Comparison of ENCODE assay signal across 26 mouse cellular contexts in the genomic region with DNA sequence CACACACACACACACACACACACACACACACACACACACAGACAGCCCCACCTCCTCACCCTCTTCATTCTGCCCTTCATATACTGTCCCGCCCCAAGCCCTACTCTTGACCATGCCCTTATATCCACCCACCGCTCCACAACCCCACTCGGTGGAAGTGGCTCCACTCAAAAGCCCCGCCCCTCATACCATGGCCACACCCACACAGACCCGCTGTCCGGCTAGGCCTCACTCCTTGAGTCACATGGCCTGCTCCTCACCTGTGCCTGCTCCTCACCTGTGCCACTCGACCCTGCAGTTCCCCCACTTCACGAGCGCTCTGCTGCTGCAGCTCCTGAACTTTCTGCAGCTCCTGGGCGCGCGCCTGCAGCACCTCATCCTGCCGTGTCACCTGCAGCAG. TPM values are rescaled to one million over a fixed set of nuclear protein-coding genes. Genes with fewer than 3 reads are reported as not detected.
A peak's percentile ranks its signal among the peaks of the same experiment; 100 is the strongest.
DNase-seq lines count a peak whose midpoint lies in the region; ATAC-seq and TF ChIP-seq lines count a peak whose summit lies in the region.
"Had no signal": no experiment of that assay in that cellular context is flagged by ENCODE, and none has a peak within 500 bp of the region (broad histone marks: within the 10 kb centered on the region; RNA-seq: fewer than 3 reads in every experiment).

No protein-coding gene starts in this region.

- no peak overlapping the region for H3K4me3 ChIP-seq in heart, embryonic 11.5 days (ENCODE audit: low read depth, low read length)
- H3K4me3 ChIP-seq in E14TG2a.4 (replicated peaks; ENCODE audit: low read length): peak overlapping the region; percentile 63; the same call in 1 of the 2 replicates
- no peak overlapping the region for H3K4me3 ChIP-seq in lung, postnatal 0 days (ENCODE audit: low read depth, low read length)
- H3K4me3 ChIP-seq in kidney, embryonic 16.5 days (ENCODE audit: low read length): no peak overlapping the region
- H3K4me3 ChIP-seq in liver, embryonic 12.5 days: no peak overlapping the region
- H3K4me3 ChIP-seq: embryonic facial prominence, embryonic 12.5 days; forebrain, embryonic 12.5 days; hindbrain, embryonic 13.5 days had no signal

- no peak overlapping the region for H3K4me2 ChIP-seq in heart, embryonic 11.5 days
- no peak overlapping the region for H3K4me2 ChIP-seq in lung, postnatal 0 days (replicated peaks; ENCODE audit: low read depth, low read length)
- no peak overlapping the region for H3K4me2 ChIP-seq in kidney, embryonic 16.5 days (replicated peaks; ENCODE audit: low read depth, low read length)
- no peak overlapping the region for H3K4me2 ChIP-seq in liver, embryonic 12.5 days
- H3K4me2 ChIP-seq: embryonic facial prominence, embryonic 12.5 days; forebrain, embryonic 12.5 days; hindbrain, embryonic 13.5 days; midbrain, embryonic 11.5 days had no signal

- no peaks in the 10 kb centered on the region for H3K9me3 ChIP-seq in heart, embryonic 11.5 days (replicated peaks; ENCODE audit: control insufficient read depth, low read length)
- no peaks in the 10 kb centered on the region for H3K9me3 ChIP-seq in E14TG2a.4 (ENCODE audit: low read length)
- H3K9me3 ChIP-seq in lung, postnatal 0 days (ENCODE audit: low read length): no peaks in the 10 kb centered on the region
- no peaks in the 10 kb centered on the region for H3K9me3 ChIP-seq in kidney, embryonic 16.5 days (ENCODE audit: low read length)
- H3K9me3 ChIP-seq in liver, embryonic 12.5 days (replicated peaks): no peaks in the 10 kb centered on the region
- H3K9me3 ChIP-seq: embryonic facial prominence, embryonic 12.5 days; forebrain, embryonic 12.5 days; hindbrain, embryonic 13.5 days had no signal

- TF ChIP-seq CTCF in E14TG2a.4 (conservative IDR thresholded peaks at IDR 0.05; ENCODE audit: low read length): no peak
- TF ChIP-seq CTCF in lung, postnatal 0 days (IDR thresholded peaks at IDR 0.05): no peak

- no peaks in the 10 kb centered on the region for H3K36me3 ChIP-seq in heart, embryonic 11.5 days (ENCODE audit: control insufficient read depth, insufficient read depth, low read length)
- no peaks in the 10 kb centered on the region; the same call in 1 of the 2 replicates for H3K36me3 ChIP-seq in E14TG2a.4 (ENCODE audit: insufficient read depth, low read length)
- H3K36me3 ChIP-seq in lung, postnatal 0 days (ENCODE audit: insufficient read depth, low read length): 0 out of 2 replicates have a peak, but pooled peaks cover 6% of the 10 kb centered on the region
- H3K36me3 ChIP-seq in kidney, embryonic 16.5 days (ENCODE audit: insufficient read depth, low read length): no peaks in the 10 kb centered on the region
- no peaks in the 10 kb centered on the region for H3K36me3 ChIP-seq in liver, embryonic 12.5 days
- H3K36me3 ChIP-seq: embryonic facial prominence, embryonic 12.5 days; forebrain, embryonic 12.5 days; hindbrain, embryonic 13.5 days had no signal

- TF ChIP-seq EP300 in lung, postnatal 0 days (IDR thresholded peaks at IDR 0.05): no peak

- WGBS in heart, embryonic 11.5 days (ENCODE audit: insufficient replicate concordance): 61% methylated on average over 13 of the region's 13 CpGs
- WGBS in lung, postnatal 0 days: 47% methylated on average over 13 of the region's 13 CpGs
- WGBS in kidney, embryonic 16.5 days: 77% methylated on average over 13 of the region's 13 CpGs
- WGBS in liver, embryonic 12.5 days (ENCODE audit: insufficient replicate concordance): 54% methylated on average over 13 of the region's 13 CpGs

- no peak overlapping the region for H3K9ac ChIP-seq in heart, embryonic 11.5 days (ENCODE audit: low read depth, low read length)
- no peak overlapping the region for H3K9ac ChIP-seq in lung, postnatal 0 days (replicated peaks; ENCODE audit: low read depth)
- H3K9ac ChIP-seq in kidney, embryonic 16.5 days (replicated peaks; ENCODE audit: low read length): no peak overlapping the region
- no peak overlapping the region for H3K9ac ChIP-seq in liver, embryonic 12.5 days
- H3K9ac ChIP-seq: embryonic facial prominence, embryonic 12.5 days; forebrain, embryonic 12.5 days; hindbrain, embryonic 13.5 days; liver, embryonic 14.5 days had no signal

- H3K27me3 ChIP-seq in heart, embryonic 11.5 days (ENCODE audit: control insufficient read depth, insufficient read depth, low read length): peaks cover 26% of the 10 kb centered on the region
- H3K27me3 ChIP-seq in E14TG2a.4 (ENCODE audit: insufficient read depth, low read length): peaks cover 3% of the 10 kb centered on the region; the same call in 1 of the 2 replicates
- H3K27me3 ChIP-seq in lung, postnatal 0 days (replicated peaks; ENCODE audit: insufficient read depth, low read length): no peaks in the 10 kb centered on the region
- no peaks in the 10 kb centered on the region for H3K27me3 ChIP-seq in kidney, embryonic 16.5 days (ENCODE audit: insufficient read depth, low read length)
- H3K27me3 ChIP-seq in liver, embryonic 12.5 days (replicated peaks): peaks cover 45% of the 10 kb centered on the region

- H3K27ac ChIP-seq in heart, embryonic 11.5 days (ENCODE audit: low read depth, low read length): no peak overlapping the region
- H3K27ac ChIP-seq in lung, postnatal 0 days (ENCODE audit: low read length): no peak overlapping the region
- no peak overlapping the region for H3K27ac ChIP-seq in kidney, embryonic 16.5 days (ENCODE audit: low read length)
- H3K27ac ChIP-seq in liver, embryonic 12.5 days: no peak overlapping the region
- H3K27ac ChIP-seq: embryonic facial prominence, embryonic 12.5 days; forebrain, embryonic 12.5 days; hindbrain, embryonic 13.5 days; liver, embryonic 14.5 days had no signal

- no peak for DNase-seq in heart, adult 8-10 months (ENCODE audit: low spot score)
- peak; percentile 85 for DNase-seq in lung, postnatal 0 days (ENCODE audit: low spot score)
- no peak for DNase-seq in adrenal gland, postnatal 25 days
- DNase-seq: adrenal gland, postnatal 14 days; cerebellum, adult 9-10 months; gastrocnemius, postnatal 36 days; heart, postnatal 10 days; kidney, postnatal 36 days; layer of hippocampus, postnatal 36 days; thymus, adult 2 months had no signal

- ATAC-seq in heart, embryonic 11.5 days (replicated peaks; ENCODE audit: insufficient number of reproducible peaks, low FRiP score, low TSS enrichment): peak; percentile 31; the same call in 1 of the 2 replicates
- 0 out of 2 replicates have a peak, but pooled peaks have one; percentile 25 for ATAC-seq in erythroid progenitor cell, adult 5-6 weeks (replicated peaks; ENCODE audit: low FRiP score, poor library complexity, severe bottlenecking)
- ATAC-seq in lung, postnatal 0 days: peak; percentile 94
- no peak for ATAC-seq in kidney, embryonic 16.5 days (ENCODE audit: low FRiP score, low TSS enrichment)
- ATAC-seq in liver, embryonic 12.5 days: no peak
- ATAC-seq: CD4-positive, CD25-positive, alpha-beta regulatory T cell, adult 4 months had no signal

- H3K4me1 ChIP-seq in heart, embryonic 11.5 days (ENCODE audit: control insufficient read depth, insufficient read depth, low read length): no peaks in the 10 kb centered on the region
- H3K4me1 ChIP-seq in E14TG2a.4 (replicated peaks; ENCODE audit: low read depth, low read length): peaks cover 65% of the 10 kb centered on the region
- H3K4me1 ChIP-seq in lung, postnatal 0 days (ENCODE audit: insufficient read depth, low read depth, low read length): no peaks in the 10 kb centered on the region
- H3K4me1 ChIP-seq in kidney, embryonic 16.5 days (ENCODE audit: insufficient read depth, low read length): no peaks in the 10 kb centered on the region
- H3K4me1 ChIP-seq in liver, embryonic 12.5 days: no peaks in the 10 kb centered on the region
- H3K4me1 ChIP-seq: forebrain, embryonic 12.5 days; hindbrain, embryonic 13.5 days had no signal

RNA-seq across cellular contexts. Expression of a gene that starts 40.0 kb away (rescaled TPM):
- polyA plus RNA-seq in heart, embryonic 11.5 days (2014; fragmentation: Nextera tagmentation; extraction: Ambion mirVana): 0.07 and 0.23 TPM in 2 replicates
- 1 to 10 TPM; 2.7 to 4.0 (median 2.7) TPM for total RNA-seq in heart, adult 8-10 months (2022)
- total RNA-seq in erythroid progenitor cell, adult 5-6 weeks (2015; ENCODE audit: low replicate concordance): not detected in 2 replicates
- not detected in 2 replicates for total RNA-seq in erythroid progenitor cell, adult 5-6 weeks (2017; ENCODE audit: low replicate concordance)
- 3.8 TPM in 2 replicates for polyA plus RNA-seq in lung, postnatal 0 days (2015; fragmentation: Nextera tagmentation; extraction: Ambion mirVana)
- 5.9 and 6.0 TPM in 2 replicates for total RNA-seq in adrenal gland, postnatal 25 days (2021)
- polyA plus RNA-seq in kidney, embryonic 16.5 days (2015; fragmentation: Nextera tagmentation; extraction: Ambion mirVana): 0.11 and 0.14 TPM in 2 replicates
- 0.13 and 0.24 TPM in 2 replicates for polyA plus RNA-seq in liver, embryonic 12.5 days (2016; fragmentation: Nextera tagmentation; extraction: Ambion mirVana)
- total RNA-seq: MEL had no signal

RNA-seq across cellular contexts. Expression of a gene that starts 40.2 kb away (rescaled TPM):
- polyA plus RNA-seq in heart, embryonic 11.5 days (2014; fragmentation: Nextera tagmentation; extraction: Ambion mirVana): 0.31 and 0.56 TPM in 2 replicates
- 100 to 1,000 TPM in 1 of 4 experiments, 10 to 100 TPM in 3; 88.0 to 111 (median 88.2) TPM for total RNA-seq in heart, adult 8-10 months (2022)
- total RNA-seq in erythroid progenitor cell, adult 5-6 weeks (2015; ENCODE audit: low replicate concordance): not detected in 2 replicates
- total RNA-seq in erythroid progenitor cell, adult 5-6 weeks (2017; ENCODE audit: low replicate concordance): 0.08 TPM in 1 of 2 replicates, not detected in the other
- polyA plus RNA-seq in lung, postnatal 0 days (2015; fragmentation: Nextera tagmentation; extraction: Ambion mirVana): 202 and 215 TPM in 2 replicates
- 2.8 and 4.3 TPM in 2 replicates for total RNA-seq in adrenal gland, postnatal 25 days (2021)
- polyA plus RNA-seq in kidney, embryonic 16.5 days (2015; fragmentation: Nextera tagmentation; extraction: Ambion mirVana): 1.7 and 2.0 TPM in 2 replicates
- polyA plus RNA-seq in liver, embryonic 12.5 days (2016; fragmentation: Nextera tagmentation; extraction: Ambion mirVana): 0.13 and 0.35 TPM in 2 replicates
- total RNA-seq: megakaryocyte progenitor cell, adult 5-6 weeks; monocyte, adult 5-6 weeks; neutrophil, adult 5-6 weeks had no signal
- polyA plus RNA-seq: CD4-positive, CD25-positive, alpha-beta regulatory T cell, adult 4 months had no signal

RNA-seq across cellular contexts. Expression of a gene that starts 58.3 kb away (rescaled TPM):
- polyA plus RNA-seq in heart, embryonic 11.5 days (2014; fragmentation: Nextera tagmentation; extraction: Ambion mirVana): 0.70 TPM in 1 of 2 replicates, not detected in the other
- total RNA-seq in heart, adult 8-10 months (2022): 1 to 10 TPM in 1 of 4 experiments, under 1 TPM in 3; 0.28 to 1.9 (median 0.37) TPM
- total RNA-seq in erythroid progenitor cell, adult 5-6 weeks (2015; ENCODE audit: low replicate concordance): 55.5 and 84.3 TPM in 2 replicates
- 12.2 and 12.7 TPM in 2 replicates for total RNA-seq in erythroid progenitor cell, adult 5-6 weeks (2017; ENCODE audit: low replicate concordance)
- 824 and 832 TPM in 2 replicates for polyA plus RNA-seq in lung, postnatal 0 days (2015; fragmentation: Nextera tagmentation; extraction: Ambion mirVana)
- 0.88 TPM in 1 of 2 replicates, not detected in the other for total RNA-seq in adrenal gland, postnatal 25 days (2021)
- 70.0 and 83.8 TPM in 2 replicates for polyA plus RNA-seq in kidney, embryonic 16.5 days (2015; fragmentation: Nextera tagmentation; extraction: Ambion mirVana)
- polyA plus RNA-seq in liver, embryonic 12.5 days (2016; fragmentation: Nextera tagmentation; extraction: Ambion mirVana): 2.5 and 3.1 TPM in 2 replicates
- total RNA-seq: left cerebral cortex, postnatal 14 days; MEL had no signal

Comparison
In these comparisons a context has a peak if more than half of its experiments do, and no peak if none do; other contexts are left out.
1. ATAC-seq: peak in heart, embryonic 11.5 days (single experiment), erythroid progenitor cell, adult 5-6 weeks (single experiment) and lung, postnatal 0 days (single experiment); none in kidney, embryonic 16.5 days (single experiment) and liver, embryonic 12.5 days (single experiment).
2. RNA of a gene that starts 40.2 kb away (polyA plus RNA-seq): 202 to 215 TPM in lung, postnatal 0 days; 1.7 to 2.0 TPM in kidney, embryonic 16.5 days, 0.31 to 0.56 TPM in heart, embryonic 11.5 days and 0.13 to 0.35 TPM in liver, embryonic 12.5 days; every median in the first group is over 10 times any median in the second.
3. RNA of a gene that starts 58.3 kb away (polyA plus RNA-seq): 824 to 832 TPM in lung, postnatal 0 days and 70.0 to 83.8 TPM in kidney, embryonic 16.5 days; 2.5 to 3.1 TPM in liver, embryonic 12.5 days and 0.70 TPM in heart, embryonic 11.5 days; every median in the first group is over 10 times any median in the second.